Mouse (Mus musculus) thymus, postnatal 25 days (tissue): ENCODE data around the gene Slc35a5.
A peak's percentile ranks its signal among the peaks of the same experiment; 100 is the strongest.

ENCODE experiments used
- DNase-seq: peaks from one replicate; pipeline ENCODE4 v3.0.0; 2022

The Slc35a5 gene

DNA sequence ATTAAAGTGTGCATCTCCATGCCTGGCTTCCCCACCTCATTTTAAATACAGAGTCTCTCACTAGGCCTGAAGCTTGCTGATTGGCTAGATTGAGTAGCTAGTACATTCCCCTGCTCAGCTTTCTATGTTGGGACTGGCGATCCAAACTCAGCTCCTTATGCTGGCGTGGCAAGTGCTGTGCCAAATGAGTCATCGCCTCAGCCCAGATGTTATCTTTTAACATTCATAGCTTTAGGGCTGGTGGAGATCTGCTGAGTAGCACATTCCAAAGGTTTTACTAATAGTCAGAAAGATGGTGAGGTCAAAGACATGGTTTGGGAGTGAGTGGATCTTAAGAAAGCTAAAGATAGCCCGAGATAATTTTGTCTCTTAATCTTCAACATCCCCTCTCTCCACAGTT, 48.0 kb downstream of the Slc35a5 start:
- DNase-seq: no peak

DNA sequence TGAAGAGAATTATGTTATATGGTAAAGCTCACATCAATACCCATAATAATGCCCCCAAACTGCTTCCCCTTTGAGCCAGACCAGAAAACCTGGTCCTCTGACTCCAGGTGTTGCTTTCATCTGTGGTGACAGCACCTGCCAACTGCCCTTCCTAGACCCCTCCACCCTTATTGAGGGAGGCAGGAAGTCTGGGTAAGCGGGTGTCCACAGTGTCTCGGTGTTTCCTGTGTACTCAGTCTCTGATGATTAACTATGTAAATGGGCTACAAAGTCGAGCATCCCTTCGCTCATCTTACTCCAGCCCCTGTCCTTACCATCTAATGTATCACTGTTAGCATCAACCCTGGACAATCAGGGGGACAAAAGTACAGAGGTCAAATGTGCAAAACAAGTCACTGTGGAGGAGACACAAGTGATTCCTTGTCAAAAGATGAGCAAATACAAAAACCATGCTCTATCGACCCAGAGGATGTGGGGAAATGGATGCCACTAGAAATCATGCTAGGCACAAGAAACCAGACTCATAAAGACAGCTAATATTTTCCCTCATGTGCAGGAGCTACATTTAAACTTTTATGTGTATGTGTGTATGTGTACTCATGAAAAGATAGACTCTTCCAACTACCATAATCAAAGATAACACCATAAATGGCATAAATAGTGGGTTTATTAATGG, 50.2 kb downstream of the Slc35a5 start:
- DNase-seq: peak; percentile 19

DNA sequence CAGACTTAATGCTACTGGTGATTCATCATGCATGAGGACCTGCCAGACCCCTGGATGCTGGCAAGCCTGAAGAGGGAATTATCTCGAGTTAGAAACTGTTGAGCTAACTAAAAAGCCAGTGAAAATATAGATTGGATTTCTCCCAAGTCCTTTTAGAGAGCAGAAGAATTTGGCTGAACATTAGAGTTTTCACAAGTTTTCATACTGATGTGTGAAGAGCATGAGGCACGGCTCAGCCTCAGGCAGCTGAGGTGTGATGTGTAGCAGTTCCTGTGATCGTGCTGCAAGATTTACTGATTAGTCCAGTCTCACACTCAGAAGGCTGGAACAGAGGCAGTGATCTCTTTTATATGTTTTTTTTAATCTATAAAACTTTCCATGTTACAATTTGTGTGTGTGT, 53.5 kb downstream of the Slc35a5 start:
- DNase-seq: no peak

- DNase-seq: no peak
These were observed 57.6 kb downstream of the Slc35a5 start for GRCm38 (mm10) chr16:45100892-45101291.

- DNase-seq: no peak
These were observed 59.7 kb downstream of the Slc35a5 start for GRCm38 (mm10) chr16:45098886-45099210.

GRCm38 (mm10) chr16:45098186-45098885, 60.2 kb downstream of the Slc35a5 start:
- DNase-seq: no peak

- DNase-seq: no peak
These were observed 61.0 kb downstream of the Slc35a5 start for GRCm38 (mm10) chr16:45097467-45097866.

DNA sequence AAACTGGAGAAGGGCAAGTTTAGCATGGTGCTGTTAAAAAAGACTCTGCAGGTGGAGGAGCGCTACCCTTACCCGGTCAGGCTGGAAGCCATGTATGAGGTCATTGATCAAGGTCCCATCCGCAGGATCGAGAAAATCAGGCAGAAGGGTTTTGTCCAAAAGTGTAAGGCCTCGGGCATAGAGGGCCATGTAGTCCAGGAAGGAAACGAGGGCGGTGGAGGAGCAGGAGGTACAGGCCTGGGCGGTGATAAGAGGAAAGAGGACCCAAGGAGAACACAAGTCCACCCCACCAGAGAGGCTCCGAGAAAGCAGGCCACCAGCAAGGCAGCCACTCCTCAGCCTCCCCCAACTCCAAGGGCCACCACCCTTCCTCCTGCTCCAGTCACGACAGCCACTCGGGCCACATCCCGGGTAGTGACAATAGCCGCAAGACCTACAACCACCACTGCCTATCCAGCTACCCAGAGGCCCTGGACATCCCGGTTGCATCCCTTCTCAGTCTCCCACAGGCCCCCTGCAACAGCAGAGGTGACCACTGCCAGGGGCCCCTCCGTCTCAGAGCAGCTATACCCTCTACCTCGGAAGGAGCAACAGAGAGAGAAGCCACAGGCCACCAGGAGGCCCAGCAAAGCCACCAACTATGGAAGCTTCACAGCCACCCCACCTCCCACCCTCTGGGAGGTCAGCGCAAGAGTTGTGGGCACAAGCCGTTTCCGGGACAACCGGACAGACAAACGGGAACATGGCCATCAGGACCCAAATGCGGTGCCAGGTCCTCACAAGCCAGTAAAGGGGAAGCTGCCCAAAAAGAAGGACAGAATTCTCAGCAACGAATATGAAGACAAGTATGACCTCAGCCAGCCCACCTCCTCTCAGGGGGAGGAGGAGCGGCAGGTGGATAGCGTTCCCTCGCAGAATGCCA, 62.7 kb downstream of the Slc35a5 start:
- DNase-seq: no peak

DNA sequence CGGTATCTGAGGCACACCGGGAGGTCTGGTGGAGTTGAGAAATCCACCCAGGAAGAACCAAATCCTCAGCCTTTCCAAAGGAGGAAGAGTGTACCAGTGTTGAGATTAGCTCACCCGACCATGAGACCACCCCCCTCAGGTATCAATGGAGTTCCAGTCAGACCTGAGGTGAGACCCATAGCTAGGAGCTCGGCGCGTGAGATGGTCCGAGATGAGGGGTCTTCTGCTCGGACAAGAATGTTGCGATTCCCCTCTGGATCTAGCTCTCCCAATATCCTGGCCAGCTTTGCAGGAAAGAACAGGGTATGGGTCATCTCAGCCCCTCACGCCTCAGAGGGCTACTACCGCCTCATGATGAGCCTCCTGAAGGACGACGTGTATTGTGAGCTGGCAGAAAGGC, 63.5 kb downstream of the Slc35a5 start:
- DNase-seq: no peak

GRCm38 (mm10) chr16:45094136-45094756, 64.3 kb downstream of the Slc35a5 start:
- no peak for DNase-seq

DNA sequence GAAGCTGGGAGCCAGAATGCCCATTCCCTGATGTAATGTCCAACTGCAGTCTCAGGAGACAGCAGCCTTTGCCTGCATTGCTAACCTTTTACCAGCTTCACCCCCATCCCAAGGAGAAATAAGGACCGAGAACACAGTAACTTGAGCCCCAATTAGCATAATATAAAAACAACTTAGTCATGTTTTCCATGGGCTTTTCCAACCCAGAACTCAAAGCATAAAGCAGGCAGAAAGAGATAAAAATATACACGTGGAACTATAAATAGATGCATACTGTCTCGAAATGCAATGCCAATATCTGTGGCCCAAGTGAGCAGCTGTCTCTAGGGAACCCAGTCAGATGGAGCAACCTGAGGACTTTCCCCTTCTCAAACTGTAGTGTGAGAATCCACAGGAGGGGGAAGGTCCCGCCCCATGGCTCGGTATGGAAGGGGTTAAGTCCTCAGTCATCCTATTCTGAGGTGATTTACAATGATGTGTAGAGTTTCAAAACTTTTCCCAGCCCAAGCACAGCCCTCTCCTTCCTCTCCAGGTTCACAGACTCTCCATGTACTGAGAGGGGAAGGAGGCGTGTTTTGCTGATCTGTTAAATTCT, 65.3 kb downstream of the Slc35a5 start, which contains the start of gene Ccdc80:
TSS of gene Ccdc80 (plus strand) at position 266 of the 595 bp plus-strand sequence.
- no peak for DNase-seq

DNA sequence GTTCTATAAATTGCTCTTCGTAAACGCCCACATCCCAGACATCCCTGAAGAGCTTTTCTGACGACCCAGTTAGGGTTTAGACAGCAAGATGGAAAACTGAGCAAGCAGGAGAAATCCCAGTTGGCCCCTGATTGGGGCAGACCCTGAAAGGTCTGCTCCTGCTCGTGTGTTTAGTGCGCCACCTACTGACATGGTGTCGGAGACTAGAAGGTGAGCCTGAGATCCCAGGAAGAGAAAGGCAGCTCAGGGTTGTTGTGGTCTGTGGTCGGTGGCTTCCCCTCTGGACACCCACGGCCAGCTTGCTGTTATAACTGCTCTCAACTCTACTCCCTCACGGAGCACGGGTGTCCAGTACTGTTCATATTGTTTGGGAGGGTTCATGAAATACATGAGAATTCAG, 68.5 kb downstream of the Slc35a5 start:
- DNase-seq: peak; percentile 75
